Mouse (Mus musculus) right cerebral cortex, postnatal 36 days (tissue): Measurements from ENCODE around the gene Uevld.

Experiments
- DNase-seq, 2 experiments: peaks; one replicate each; pipeline ENCODE4 v3.0.0; 2022; ENCODE audit warnings: low spot score in 2 of 2, mixed read lengths in 1 of 2

The Uevld gene

GRCm38 (mm10) chr7:46876841-46877240 lies 81.5 kb downstream of the Uevld start:
- peak; percentile 8 to 24 for DNase-seq
